Mouse (Mus musculus): ENCODE data around the gene Safb.

DNA sequence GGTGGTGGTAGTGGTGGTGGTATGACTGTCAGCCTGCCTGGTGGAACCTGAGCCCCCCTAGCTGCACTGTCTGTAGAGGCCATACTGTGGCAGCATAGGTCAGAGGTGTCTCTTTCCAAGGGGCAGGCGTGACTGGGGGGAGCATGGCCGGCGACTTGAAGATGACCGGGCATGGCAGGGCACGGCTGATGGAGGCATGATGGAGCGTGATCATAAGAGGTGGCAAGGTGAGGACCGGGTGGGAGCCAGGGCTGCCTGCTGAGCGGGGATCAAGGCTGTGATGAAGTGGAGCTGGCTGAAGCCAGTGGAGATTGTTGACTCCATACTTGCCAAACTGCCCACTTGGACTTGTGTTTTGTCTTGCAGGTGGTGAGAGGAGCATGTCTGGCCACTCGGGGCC is 20.8 kb downstream of the Safb start:
- TF ChIP-seq CTCF (IDR thresholded peaks at IDR 0.05; ENCODE audit: low read depth, low read length): no peak
- no peak for TF ChIP-seq POLR2A (IDR thresholded peaks at IDR 0.05; ENCODE audit: extremely low read depth, insufficient read depth, low read length)

Data from liver, adult 2 months (tissue).